Mouse (Mus musculus) heart, adult 9 months (tissue): ENCODE measurements around the gene Trim40.

Experiments
- DNase-seq, 2 experiments: peaks; one replicate each; pipeline ENCODE4 v3.0.0; 2022; ENCODE audit warnings: low spot score in 2 of 2

Trim40 gene

DNA sequence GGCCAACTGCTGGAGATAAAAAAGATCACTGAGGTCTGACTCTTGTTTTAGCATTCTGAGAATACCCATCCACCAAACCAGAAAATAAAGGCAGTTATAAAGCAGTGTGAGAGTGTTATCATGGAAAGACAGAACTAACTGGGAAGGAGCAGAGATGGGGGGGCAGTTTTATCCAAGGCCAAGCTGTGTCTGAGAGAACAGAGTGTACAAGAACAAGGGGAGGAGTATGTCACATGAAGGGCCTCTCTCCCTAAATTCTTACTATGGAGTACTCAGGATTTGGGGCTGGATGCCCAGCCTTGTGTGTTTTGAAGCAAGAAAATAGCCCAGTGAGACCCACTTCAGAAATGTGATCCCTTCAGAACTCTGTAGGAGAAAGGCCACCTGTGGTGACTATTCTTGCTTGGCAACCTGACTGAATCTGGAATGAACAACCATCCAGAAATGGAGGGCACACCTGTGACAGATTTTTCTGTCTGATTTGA is 48.9 kb downstream of the Trim40 start:
- no peak for DNase-seq

DNA sequence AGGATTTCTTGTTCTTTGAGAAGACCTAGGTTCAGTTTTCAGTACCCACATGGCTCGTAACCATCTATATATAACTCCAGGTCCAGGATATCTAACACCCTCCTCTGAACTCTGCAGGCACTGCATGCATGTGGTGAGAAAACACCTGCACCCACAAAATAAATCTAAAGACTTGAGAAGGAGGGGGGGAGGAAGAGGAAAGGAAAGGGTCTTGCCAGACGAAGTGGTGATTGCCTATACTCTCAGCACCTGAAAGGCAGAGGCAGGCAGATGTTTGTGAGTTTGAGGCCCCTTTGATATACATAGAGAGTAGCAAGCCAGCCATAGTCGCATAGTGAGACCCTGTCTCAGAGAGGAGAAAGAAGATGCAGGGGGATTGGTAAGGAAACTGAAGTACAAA is 50.0 kb downstream of the Trim40 start:
- DNase-seq: no peak

DNA sequence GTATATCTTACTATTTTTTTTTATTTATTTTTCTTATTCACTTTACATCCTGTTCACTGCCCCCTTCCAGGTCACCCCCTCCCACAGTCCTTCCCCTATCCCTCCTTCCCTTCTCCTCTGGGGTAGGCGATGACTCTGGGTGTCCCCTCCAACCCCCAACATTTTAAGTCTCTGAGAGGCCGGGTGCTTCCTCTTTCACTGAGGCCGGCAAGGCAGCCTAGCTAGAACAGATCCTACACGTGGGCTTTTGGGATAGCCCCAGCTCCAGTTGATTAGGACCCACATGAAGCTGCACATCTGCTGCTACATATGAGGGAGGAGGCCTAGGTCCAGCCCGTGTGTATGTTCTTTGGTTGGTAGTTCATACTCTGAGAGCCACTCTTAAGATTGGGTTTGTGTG is 50.9 kb downstream of the Trim40 start:
- DNase-seq: no peak

DNA sequence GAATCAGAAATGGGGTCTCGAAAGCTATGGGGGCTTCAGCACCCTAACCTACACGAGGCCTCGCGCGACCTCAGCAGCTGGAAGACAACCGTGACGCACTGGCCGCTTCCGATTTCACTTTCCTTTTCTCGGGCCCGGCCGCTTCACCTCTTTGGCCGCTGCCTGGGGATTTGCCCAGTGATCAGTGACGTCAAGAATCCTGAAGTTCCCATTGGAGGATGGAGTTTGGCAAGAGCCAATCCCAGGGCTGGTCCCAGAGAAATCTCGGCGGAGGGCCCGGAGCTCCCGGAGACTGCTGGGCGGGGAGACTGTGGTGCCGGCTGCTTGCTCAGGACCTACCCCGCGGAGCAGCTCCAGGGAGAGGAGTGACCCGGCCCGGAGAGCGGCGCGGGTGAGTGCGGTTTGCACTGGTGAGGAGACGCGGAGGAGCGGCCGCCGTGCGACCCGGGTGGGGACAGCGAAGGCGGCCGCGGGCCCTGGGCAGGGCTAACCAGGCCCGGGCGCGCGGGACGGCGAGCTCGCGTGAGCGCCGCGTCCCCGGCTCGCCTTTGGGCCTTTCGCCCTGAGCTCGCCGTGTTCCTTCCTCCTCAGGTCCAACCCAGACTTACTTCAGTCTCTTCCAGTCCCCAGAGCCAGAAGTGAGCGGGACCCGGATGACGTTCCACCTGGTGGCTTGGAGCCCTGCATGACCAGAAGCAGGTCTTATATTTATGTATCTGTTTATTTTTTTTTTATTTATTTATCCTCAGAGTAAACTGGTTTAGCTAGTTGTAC is 52.9 kb downstream of the Trim40 start, which contains the start of gene Trim26:
TSS of gene Trim26 (plus strand) at position 261 of the 774 bp plus-strand sequence.
- peak; percentile 99 for DNase-seq

DNA sequence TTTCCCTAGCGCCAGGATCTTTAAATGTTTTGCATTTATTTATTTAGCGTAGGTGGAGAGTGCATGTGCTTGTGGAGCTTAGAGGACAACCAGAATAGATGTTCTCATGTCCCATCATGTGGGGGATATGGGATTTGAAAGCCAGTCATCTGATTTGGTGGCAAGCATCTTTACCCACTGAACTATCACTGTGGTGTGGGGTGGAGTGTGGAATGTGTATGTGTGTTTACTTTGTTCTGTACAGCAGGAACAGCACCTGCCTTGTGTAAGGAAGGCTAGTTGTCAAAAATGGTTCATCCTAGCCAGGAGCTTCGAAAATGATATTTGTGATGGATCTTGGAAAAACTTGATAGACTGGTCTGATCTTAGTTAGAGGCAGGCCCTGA is 53.5 kb downstream of the Trim40 start:
- DNase-seq: no peak

DNA sequence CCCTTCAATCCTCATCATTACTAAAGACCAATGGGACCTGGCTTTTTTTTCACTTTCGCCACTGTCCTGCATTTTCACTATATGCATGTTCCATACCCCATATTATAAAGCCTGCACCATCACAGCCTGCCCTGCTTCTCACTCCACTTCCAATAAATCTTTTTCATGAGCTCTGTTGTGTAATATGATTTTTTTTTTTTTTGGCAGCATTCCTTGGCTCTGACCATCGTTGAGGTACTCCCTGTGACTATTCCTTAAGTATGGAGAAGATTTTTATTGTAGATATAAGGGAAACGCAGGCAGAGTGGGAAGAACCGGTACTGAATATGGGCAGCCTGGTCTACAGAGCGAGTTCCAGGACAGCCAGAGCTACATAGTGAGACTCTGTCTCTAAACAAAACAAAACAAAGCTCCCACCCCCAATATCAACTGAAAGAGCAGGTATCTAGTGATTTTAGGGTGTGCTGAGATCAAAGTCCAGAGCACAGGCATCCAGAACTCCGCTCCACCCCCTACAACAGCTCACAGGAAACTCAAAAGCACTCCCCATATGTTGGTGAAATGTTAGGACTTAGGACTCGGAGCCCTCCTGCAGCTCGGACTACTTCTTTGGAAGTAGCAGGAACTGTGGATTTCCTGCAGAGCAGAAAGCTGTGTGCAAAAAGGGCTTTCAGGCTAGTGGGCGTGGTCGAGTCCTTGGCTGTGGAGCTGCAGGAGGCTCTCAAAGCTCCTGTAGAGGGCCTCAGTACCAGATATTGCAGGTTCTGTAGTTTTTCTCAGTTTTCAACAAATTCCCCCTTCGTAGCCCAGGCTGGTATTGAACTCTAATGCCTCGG is 54.1 kb downstream of the Trim40 start:
- peak; percentile 61 to 65 for DNase-seq

DNA sequence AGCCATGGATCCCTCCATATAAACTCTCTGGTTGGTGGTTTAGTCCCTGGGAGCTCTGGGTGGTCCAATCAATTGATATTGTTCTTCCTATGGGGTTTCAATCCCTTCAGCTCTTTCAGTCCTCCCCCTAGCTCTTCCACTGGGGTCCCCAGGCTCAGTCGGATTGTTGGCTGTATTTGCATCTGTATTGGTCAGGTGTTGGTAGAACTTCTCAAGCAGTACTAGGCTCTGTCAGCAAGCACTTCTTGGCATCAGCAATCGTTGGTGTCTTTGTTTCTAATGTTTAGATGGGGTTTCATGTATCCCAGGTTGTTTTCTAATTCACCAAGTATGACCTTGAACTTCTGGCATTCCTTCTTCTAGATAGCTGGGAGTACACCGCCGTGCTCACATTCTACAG is 57.2 kb downstream of the Trim40 start:
- DNase-seq: no peak
